Comparison of ENCODE assay signal across 7 mouse cellular contexts in the genomic region with DNA sequence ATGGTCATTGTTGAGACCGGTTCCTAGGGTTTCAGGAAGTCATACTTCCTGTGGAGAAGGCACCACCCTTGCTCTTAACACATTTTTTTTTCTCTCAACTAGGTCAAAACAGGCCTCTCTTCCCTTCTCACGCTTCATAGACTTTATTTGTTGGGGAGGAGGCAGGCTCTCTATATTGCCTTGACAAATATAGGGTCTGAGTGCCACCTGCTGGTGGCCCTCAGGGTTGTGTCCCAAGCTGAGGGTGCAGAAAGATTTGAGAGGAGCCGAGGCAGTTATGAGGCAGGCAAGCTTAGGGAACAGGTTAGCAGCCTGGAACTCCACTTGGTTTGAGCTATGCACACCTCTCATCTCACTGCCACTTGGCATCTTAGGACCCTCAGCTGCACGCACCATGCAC. TPM values are rescaled to one million over a fixed set of nuclear protein-coding genes. Genes with fewer than 3 reads are reported as not detected.
DNase-seq lines count a peak whose midpoint lies in the region; ATAC-seq and TF ChIP-seq lines count a peak whose summit lies in the region.

No protein-coding gene starts in this region.

- no peak overlapping the region for H3K4me2 ChIP-seq in neural tube, embryonic 11.5 days (ENCODE audit: low read depth)
- peak overlapping the region; percentile 28; the same call in 1 of the 2 replicates for H3K4me2 ChIP-seq in heart, embryonic 16.5 days (ENCODE audit: low read depth, low read length)
- no peak overlapping the region for H3K4me2 ChIP-seq in liver, embryonic 14.5 days (ENCODE audit: low read depth)
- H3K4me2 ChIP-seq in neural tube, embryonic 15.5 days = peak overlapping the region; percentile 36; the same call in 1 of the 2 replicates

- peak; percentile 54 for DNase-seq in neural tube, embryonic 11.5 days (ENCODE audit: low spot score)
- DNase-seq in neural tube, embryonic 10.5 days (ENCODE audit: extremely low spot score, low spot score) = no peak
- peak in 1 of 3 experiments; percentile 33 for DNase-seq in liver, embryonic 14.5 days (ENCODE audit: low read depth in 3 of 3, low spot score in 3 of 3)
- DNase-seq in ovary, postnatal 14 days (ENCODE audit: low spot score) = no peak

- TF ChIP-seq EP300 in liver, embryonic 14.5 days (IDR thresholded peaks at IDR 0.05; ENCODE audit: low read depth) = no peak

- H3K9me3 ChIP-seq in neural tube, embryonic 11.5 days (ENCODE audit: control insufficient read depth, low read length) = no peaks in the 10 kb centered on the region
- H3K9me3 ChIP-seq in heart, embryonic 16.5 days (replicated peaks; ENCODE audit: control insufficient read depth, low read length) = no peaks in the 10 kb centered on the region
- no peaks in the 10 kb centered on the region for H3K9me3 ChIP-seq in liver, embryonic 14.5 days (ENCODE audit: control insufficient read depth, low read length)
- H3K9me3 ChIP-seq in neural tube, embryonic 15.5 days (replicated peaks) = no peaks in the 10 kb centered on the region

- H3K27me3 ChIP-seq in neural tube, embryonic 11.5 days (ENCODE audit: control insufficient read depth, insufficient read depth, low read length) = no peaks in the 10 kb centered on the region
- no peaks in the 10 kb centered on the region for H3K27me3 ChIP-seq in heart, embryonic 16.5 days (ENCODE audit: control insufficient read depth, insufficient read depth, low read length)
- no peaks in the 10 kb centered on the region for H3K27me3 ChIP-seq in liver, embryonic 14.5 days (ENCODE audit: control insufficient read depth, insufficient read depth, low read length)
- H3K27me3 ChIP-seq in neural tube, embryonic 15.5 days (replicated peaks) = no peaks in the 10 kb centered on the region

- H3K4me3 ChIP-seq in neural tube, embryonic 11.5 days (ENCODE audit: low read depth, low read length) = no peak overlapping the region
- H3K4me3 ChIP-seq in heart, embryonic 16.5 days (ENCODE audit: low read length) = no peak overlapping the region
- H3K4me3 ChIP-seq in liver, embryonic 14.5 days (ENCODE audit: insufficient read depth in 1 of 2, low read depth in 2 of 2, low read length in 2 of 2) = no peak overlapping the region
- H3K4me3 ChIP-seq in neural tube, embryonic 15.5 days (replicated peaks) = no peak overlapping the region

- no peak overlapping the region for H3K27ac ChIP-seq in neural tube, embryonic 11.5 days (ENCODE audit: low read depth, low read length)
- H3K27ac ChIP-seq in heart, embryonic 16.5 days (ENCODE audit: low read length) = peak overlapping the region; percentile 72; the same call in 1 of the 2 replicates
- H3K27ac ChIP-seq in liver, embryonic 14.5 days = no peak overlapping the region
- peak overlapping the region; percentile 71 for H3K27ac ChIP-seq in neural tube, embryonic 15.5 days (replicated peaks)

- peaks cover 15% of the 10 kb centered on the region for H3K4me1 ChIP-seq in neural tube, embryonic 11.5 days (ENCODE audit: control insufficient read depth, insufficient read depth, low read length)
- peaks cover 15% of the 10 kb centered on the region for H3K4me1 ChIP-seq in heart, embryonic 16.5 days (ENCODE audit: control insufficient read depth, insufficient read depth, low read length)
- H3K4me1 ChIP-seq in liver, embryonic 14.5 days (replicated peaks; ENCODE audit: control insufficient read depth in 2 of 2, insufficient read depth in 2 of 2, low read length in 1 of 2) = peaks cover 4 to 16% of the 10 kb centered on the region in 2 experiments; a peak in 3 of 4 replicates
- H3K4me1 ChIP-seq in neural tube, embryonic 15.5 days = peaks cover 39% of the 10 kb centered on the region

- no peak overlapping the region for H3K9ac ChIP-seq in neural tube, embryonic 11.5 days (ENCODE audit: low read length)
- no peak overlapping the region for H3K9ac ChIP-seq in heart, embryonic 16.5 days (ENCODE audit: low read length)
- H3K9ac ChIP-seq in liver, embryonic 14.5 days (replicated peaks) = no peak overlapping the region
- no peak overlapping the region for H3K9ac ChIP-seq in neural tube, embryonic 15.5 days (replicated peaks)

- 65% methylated on average over 4 of the region's 4 CpGs for WGBS in neural tube, embryonic 11.5 days
- 60% methylated on average over 4 of the region's 4 CpGs for WGBS in heart, embryonic 16.5 days
- 48% methylated on average over 4 of the region's 4 CpGs for WGBS in liver, embryonic 14.5 days (ENCODE audit: insufficient replicate concordance)
- WGBS in neural tube, embryonic 15.5 days = 62% methylated on average over 4 of the region's 4 CpGs

- H3K36me3 ChIP-seq in neural tube, embryonic 11.5 days (ENCODE audit: control insufficient read depth, insufficient read depth, low read length) = no peaks in the 10 kb centered on the region
- peaks cover 8% of the 10 kb centered on the region for H3K36me3 ChIP-seq in heart, embryonic 16.5 days (ENCODE audit: control insufficient read depth, insufficient read depth)
- no peaks in the 10 kb centered on the region; the same call in 1 of the 2 replicates for H3K36me3 ChIP-seq in liver, embryonic 14.5 days (replicated peaks; ENCODE audit: control insufficient read depth, insufficient read depth, low read depth)
- H3K36me3 ChIP-seq in neural tube, embryonic 15.5 days = peaks cover 13% of the 10 kb centered on the region; the same call in 1 of the 2 replicates

- no peak for ATAC-seq in neural tube, embryonic 11.5 days (ENCODE audit: insufficient read depth, low FRiP score, low TSS enrichment)
- ATAC-seq in activated CD4-positive, CD25-positive, alpha-beta regulatory T cell, adult 4 months = peak; percentile 86
- no peak for ATAC-seq in heart, embryonic 16.5 days (replicated peaks; ENCODE audit: extremely low read depth, insufficient read depth, low FRiP score)
- no peak for ATAC-seq in liver, embryonic 14.5 days (ENCODE audit: insufficient read depth)
- ATAC-seq in neural tube, embryonic 15.5 days (ENCODE audit: low FRiP score) = no peak

- TF ChIP-seq CTCF in liver, embryonic 14.5 days (IDR thresholded peaks at IDR 0.05; ENCODE audit: low read depth) = peak; percentile 77

RNA-seq across cellular contexts. Expression of a gene that starts 3.5 kb away (rescaled TPM):
- polyA plus RNA-seq in neural tube, embryonic 11.5 days (2014; fragmentation: Nextera tagmentation; extraction: Ambion mirVana) = 22.4 and 23.7 TPM in 2 replicates
- polyA plus RNA-seq in activated CD4-positive, CD25-positive, alpha-beta regulatory T cell, adult 4 months (2017; shearing (Covaris generic)) = 10 to 100 TPM in 1 of 2 experiments, 1 to 10 TPM in 1; 9.6 to 11.9 TPM
- polyA plus RNA-seq in heart, embryonic 16.5 days (2015; fragmentation: Nextera tagmentation; extraction: Ambion mirVana) = 16.1 and 16.9 TPM in 2 replicates
- polyA plus RNA-seq in liver, embryonic 14.5 days (2012; rRNA removed) = 2.0 and 2.6 TPM in 2 replicates
- 4.3 and 4.6 TPM in 2 replicates for polyA plus RNA-seq in liver, embryonic 14.5 days (2014; fragmentation: Nextera tagmentation; extraction: Ambion mirVana)
- 27.9 and 31.6 TPM in 2 replicates for polyA plus RNA-seq in neural tube, embryonic 15.5 days (2015; fragmentation: Nextera tagmentation; extraction: Ambion mirVana)

RNA-seq across cellular contexts. Expression of a gene that starts 5.9 kb away (rescaled TPM):
- polyA plus RNA-seq in neural tube, embryonic 11.5 days (2014; fragmentation: Nextera tagmentation; extraction: Ambion mirVana) = 16.6 and 17.6 TPM in 2 replicates
- polyA plus RNA-seq in activated CD4-positive, CD25-positive, alpha-beta regulatory T cell, adult 4 months (2017; shearing (Covaris generic)) = 1 to 10 TPM; 5.4 to 5.5 TPM
- 2.5 and 3.0 TPM in 2 replicates for polyA plus RNA-seq in heart, embryonic 16.5 days (2015; fragmentation: Nextera tagmentation; extraction: Ambion mirVana)
- 0.26 and 0.29 TPM in 2 replicates for polyA plus RNA-seq in liver, embryonic 14.5 days (2012; rRNA removed)
- 0.61 and 0.62 TPM in 2 replicates for polyA plus RNA-seq in liver, embryonic 14.5 days (2014; fragmentation: Nextera tagmentation; extraction: Ambion mirVana)
- polyA plus RNA-seq in neural tube, embryonic 15.5 days (2015; fragmentation: Nextera tagmentation; extraction: Ambion mirVana) = 20.3 and 24.5 TPM in 2 replicates

RNA-seq across cellular contexts. Expression of a gene that starts 8.3 kb away (rescaled TPM):
- polyA plus RNA-seq in neural tube, embryonic 11.5 days (2014; fragmentation: Nextera tagmentation; extraction: Ambion mirVana) = 6.8 and 7.3 TPM in 2 replicates
- 100 to 1,000 TPM in 1 of 2 experiments, 10 to 100 TPM in 1; 99.1 to 102 TPM for polyA plus RNA-seq in activated CD4-positive, CD25-positive, alpha-beta regulatory T cell, adult 4 months (2017; shearing (Covaris generic))
- 10.4 and 14.2 TPM in 2 replicates for polyA plus RNA-seq in heart, embryonic 16.5 days (2015; fragmentation: Nextera tagmentation; extraction: Ambion mirVana)
- 12.7 and 13.4 TPM in 2 replicates for polyA plus RNA-seq in liver, embryonic 14.5 days (2012; rRNA removed)
- polyA plus RNA-seq in liver, embryonic 14.5 days (2014; fragmentation: Nextera tagmentation; extraction: Ambion mirVana) = 18.6 and 21.2 TPM in 2 replicates
- 6.2 and 12.4 TPM in 2 replicates for polyA plus RNA-seq in neural tube, embryonic 15.5 days (2015; fragmentation: Nextera tagmentation; extraction: Ambion mirVana)

RNA-seq across cellular contexts. Expression of a gene that starts 18.7 kb away (rescaled TPM):
- polyA plus RNA-seq in neural tube, embryonic 11.5 days (2014; fragmentation: Nextera tagmentation; extraction: Ambion mirVana) = 3.8 and 4.4 TPM in 2 replicates
- not detected for polyA plus RNA-seq in activated CD4-positive, CD25-positive, alpha-beta regulatory T cell, adult 4 months (2017; shearing (Covaris generic))
- polyA plus RNA-seq in heart, embryonic 16.5 days (2015; fragmentation: Nextera tagmentation; extraction: Ambion mirVana) = 0.09 and 0.25 TPM in 2 replicates
- polyA plus RNA-seq in liver, embryonic 14.5 days (2012; rRNA removed) = 0.04 and 0.15 TPM in 2 replicates
- polyA plus RNA-seq in liver, embryonic 14.5 days (2014; fragmentation: Nextera tagmentation; extraction: Ambion mirVana) = 0.04 TPM in 1 of 2 replicates, not detected in the other
- polyA plus RNA-seq in neural tube, embryonic 15.5 days (2015; fragmentation: Nextera tagmentation; extraction: Ambion mirVana) = 30.6 and 37.0 TPM in 2 replicates

Comparison
In these comparisons a context has a peak if more than half of its experiments do, and no peak if none do; other contexts are left out.
1. H3K27ac ChIP-seq: peak in heart, embryonic 16.5 days (single experiment) and neural tube, embryonic 15.5 days (single experiment); none in neural tube, embryonic 11.5 days (single experiment) and liver, embryonic 14.5 days (single experiment).
2. H3K4me2 ChIP-seq: peak in heart, embryonic 16.5 days (single experiment) and neural tube, embryonic 15.5 days (single experiment); none in neural tube, embryonic 11.5 days (single experiment) and liver, embryonic 14.5 days (single experiment).